Mouse (Mus musculus) limb, embryonic 14.5 days (tissue): ENCODE data around the gene Tmem30a. TPM values are rescaled to one million over a fixed set of nuclear protein-coding genes. Genes with fewer than 3 reads are reported as not detected.

Experiments used
- ATAC-seq: fragments of 200-750 bp; cut with Nextera tagmentation; 2 replicates; pipeline ENCODE4 v1.8.0; 2017; ENCODE audit warnings: low read depth, moderate number of reproducible peaks, moderate TSS enrichment; ENCODE audit not compliant: low FRiP score
- DNase-seq: peaks from one replicate; pipeline ENCODE4 v3.0.0-alpha.2; 2015; ENCODE audit warnings: low spot score
- H3K27ac ChIP-seq: fragments of 300-500 bp; sonication (generic); replicated peaks from 2 replicates; pipeline ENCODE4 v1.5.1; 2014; ENCODE audit warnings: low read depth, mild to moderate bottlenecking, low read length, moderate library complexity, mixed read lengths
- H3K27me3 ChIP-seq: fragments of 300-500 bp; sonication (generic); 2 replicates; pipeline ENCODE4 v1.6.1; 2014; ENCODE audit warnings: low read length, mixed read lengths; ENCODE audit not compliant: control insufficient read depth, insufficient read depth
- H3K36me3 ChIP-seq: fragments of 300-500 bp; sonication (generic); 2 replicates; pipeline ENCODE4 v1.6.1; 2014; ENCODE audit warnings: mild to moderate bottlenecking, low read length, moderate library complexity, mixed read lengths; ENCODE audit not compliant: control insufficient read depth, insufficient read depth
- H3K4me1 ChIP-seq: fragments of 300-500 bp; sonication (generic); 2 replicates; pipeline ENCODE4 v1.6.1; 2014; ENCODE audit warnings: antibody characterized with exemption, low read length, mixed read lengths; ENCODE audit not compliant: control insufficient read depth, insufficient read depth
- H3K4me2 ChIP-seq: fragments of 300-500 bp; sonication (generic); replicated peaks from 2 replicates; pipeline ENCODE4 v1.6.1; 2014; ENCODE audit warnings: low read depth, mild to moderate bottlenecking, low read length, moderate library complexity; ENCODE audit not compliant: severe bottlenecking
- H3K4me3 ChIP-seq: fragments of 300-500 bp; sonication (generic); replicated peaks from 2 replicates; pipeline ENCODE4 v1.5.1; 2014; ENCODE audit warnings: low read length
- H3K9ac ChIP-seq: fragments of 300-500 bp; sonication (generic); 2 replicates; pipeline ENCODE4 v1.6.1; 2014; ENCODE audit warnings: mild to moderate bottlenecking, low read depth, low read length, moderate library complexity; ENCODE audit not compliant: severe bottlenecking
- H3K9me3 ChIP-seq: fragments of 300-500 bp; sonication (generic); 2 replicates; pipeline ENCODE4 v1.6.1; 2016; ENCODE audit warnings: low read length; ENCODE audit not compliant: control insufficient read depth
- POLR2A ChIP-seq: fragments of 200-500 bp; IDR thresholded peaks from 2 replicates; pipeline ENCODE4 v1.8.0; 2012; ENCODE audit warnings: inconsistent platforms, mild to moderate bottlenecking, moderate library complexity, borderline replicate concordance; ENCODE audit not compliant: insufficient read depth, insufficient read length; ENCODE audit errors: extremely low read depth
- WGBS: fragments of 180-500 bp; shearing (Covaris S2); extraction: QIAGEN DNeasy Blood & Tissue Kit; methylation state at CpG from one replicate; pipeline ENCODE4 v1.1.7; 2014; 5-methylcytosine and 5-hydroxymethylcytosine counted together
- polyA plus RNA-seq, 2 experiments: library from polyadenylated mRNA; depleted of rRNA in 1 of 2; stranded (reverse) in 1 of 2; unstranded in 1 of 2; fragments of >200 nt; fragmentation: Nextera tagmentation in 1 of 2; extraction: Ambion mirVana in 1 of 2; gene quantifications; 2 replicates each; pipeline versions ENCODE4 v1.2.1 to v1.2.3; 2012 to 2014

The Tmem30a gene
- polyA plus RNA-seq, 2 experiments: 34.9 to 52.8 TPM

DNA sequence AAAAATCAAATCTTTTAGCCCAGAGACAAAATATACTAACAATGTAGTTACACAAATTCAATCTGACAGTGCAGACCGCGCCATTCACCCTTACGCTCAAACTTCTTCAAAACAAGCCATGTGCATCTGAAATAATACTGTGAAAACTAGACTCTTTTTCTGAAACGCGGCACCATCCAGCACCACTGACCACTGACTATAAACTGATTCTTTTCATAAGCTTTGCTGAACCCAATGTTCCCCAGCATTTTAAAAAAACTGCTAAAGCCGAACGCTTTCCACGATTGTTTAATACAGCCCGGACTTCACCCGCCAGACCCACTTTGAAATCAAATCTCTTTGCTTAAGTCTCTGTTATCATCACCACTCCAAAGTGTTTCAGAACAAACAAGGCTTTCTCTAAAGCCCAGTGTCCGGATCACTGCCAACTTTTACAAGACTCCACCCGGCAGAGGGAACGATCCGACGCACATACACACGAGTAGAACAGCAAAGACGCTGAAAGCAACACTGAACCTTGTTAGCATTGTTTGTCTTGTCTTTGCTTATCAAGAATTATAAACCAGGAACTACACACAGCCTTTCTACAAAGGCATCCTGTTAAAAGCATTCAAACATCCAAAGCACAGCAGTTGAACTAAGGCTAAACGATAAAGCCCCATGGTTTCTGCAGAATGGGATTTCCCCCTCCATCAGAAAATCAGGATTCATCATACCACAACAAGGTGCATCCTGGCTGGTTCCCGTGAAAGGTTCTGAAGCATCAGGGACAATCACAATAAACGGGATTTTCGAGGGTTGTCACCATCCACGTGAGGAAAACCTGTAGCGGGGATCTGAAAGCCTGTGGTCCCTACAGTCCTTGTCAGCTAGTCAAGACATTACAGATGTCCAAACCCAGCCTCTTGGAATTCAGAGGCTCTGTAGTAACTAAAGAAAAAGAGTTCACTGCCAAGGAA lies 36.8 kb upstream of the Tmem30a start:
- WGBS: 75% methylated on average over 23 of the region's 23 CpGs
- TF ChIP-seq POLR2A: no peak
- Histone ChIP-seq H3K9ac (no peak overlapping the region), H3K36me3 (no peaks in the 10 kb centered on the region), H3K27me3 (no peaks in the 10 kb centered on the region), H3K4me2 (no peak overlapping the region), H3K4me1 (no peaks in the 10 kb centered on the region), H3K9me3 (no peaks in the 10 kb centered on the region), H3K4me3 (no peak overlapping the region), H3K27ac (no peak overlapping the region)
- ATAC-seq (no peak), DNase-seq (no peak)

DNA sequence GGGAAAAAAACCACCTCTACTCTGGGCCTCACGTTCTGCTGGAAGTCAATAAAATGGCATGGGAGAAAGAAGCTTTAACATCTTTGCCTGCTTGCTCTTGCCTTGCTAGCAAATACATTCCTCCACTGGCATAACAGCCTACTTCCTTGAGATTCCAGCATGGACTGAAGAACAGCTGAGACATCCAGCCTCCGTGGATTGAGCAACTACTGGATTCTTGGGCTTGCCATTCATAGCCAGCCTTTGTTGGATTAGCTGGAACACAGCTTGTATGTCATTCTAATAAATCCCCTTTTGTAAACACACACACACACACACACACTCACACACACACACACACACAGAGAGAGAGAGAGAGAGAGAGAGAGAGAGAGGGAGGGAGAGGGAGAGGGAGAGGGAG lies 33.8 kb upstream of the Tmem30a start:
- no peaks in the 10 kb centered on the region for H3K36me3 ChIP-seq
- TF ChIP-seq POLR2A: no peak
- ATAC-seq (no peak), DNase-seq (no peak)
- H3K4me3 ChIP-seq: no peak overlapping the region
- 57% methylated on average over 2 of the region's 2 CpGs for WGBS
- H3K9me3 ChIP-seq: no peaks in the 10 kb centered on the region
- no peaks in the 10 kb centered on the region for H3K27me3 ChIP-seq
- H3K4me1 ChIP-seq: no peaks in the 10 kb centered on the region
- H3K4me2 ChIP-seq: no peak overlapping the region
- no peak overlapping the region for H3K27ac ChIP-seq
- H3K9ac ChIP-seq: no peak overlapping the region

DNA sequence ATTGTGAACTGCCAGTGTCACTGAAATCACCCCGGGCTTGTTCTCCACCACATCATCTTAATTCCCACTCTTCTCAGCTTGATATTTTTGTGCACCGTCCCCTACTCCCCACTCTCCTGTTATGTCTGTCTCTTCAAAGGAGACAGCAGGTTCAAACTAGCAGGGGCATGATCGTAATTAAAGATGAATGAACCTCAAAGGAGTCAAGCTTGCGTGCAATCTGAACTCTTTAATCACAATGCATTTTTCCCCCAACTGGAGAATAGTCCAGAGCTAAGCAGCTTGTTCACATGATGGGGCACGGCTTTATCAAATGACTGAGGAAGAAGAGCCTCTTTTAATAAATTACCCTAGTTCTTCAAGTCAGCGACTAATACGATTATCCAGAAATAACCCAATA lies 32.2 kb upstream of the Tmem30a start:
- 73% methylated on average over 7 of the region's 7 CpGs for WGBS
- no peak overlapping the region for H3K9ac ChIP-seq
- no peak for ATAC-seq

GRCm38 (mm10) chr9:79823856-79824255 lies 30.5 kb upstream of the Tmem30a start:
- Histone ChIP-seq H3K36me3 (no peaks in the 10 kb centered on the region), H3K27ac (no peak overlapping the region), H3K4me2 (no peak overlapping the region), H3K27me3 (no peaks in the 10 kb centered on the region), H3K9ac (no peak overlapping the region), H3K9me3 (no peaks in the 10 kb centered on the region), H3K4me1 (no peaks in the 10 kb centered on the region), H3K4me3 (no peak overlapping the region)
- no peak for ATAC-seq
- TF ChIP-seq POLR2A: no peak
- no peak for DNase-seq
- 85% methylated on average over 2 of the region's 2 CpGs for WGBS

More for the DNA sequence above, 32.2 kb upstream of the Tmem30a start:
- Histone ChIP-seq H3K36me3 (no peaks in the 10 kb centered on the region), H3K4me1 (no peaks in the 10 kb centered on the region), H3K27me3 (no peaks in the 10 kb centered on the region), H3K4me3 (no peak overlapping the region), H3K9me3 (no peaks in the 10 kb centered on the region), H3K4me2 (no peak overlapping the region), H3K27ac (no peak overlapping the region)
- no peak for TF ChIP-seq POLR2A
- DNase-seq: no peak

DNA sequence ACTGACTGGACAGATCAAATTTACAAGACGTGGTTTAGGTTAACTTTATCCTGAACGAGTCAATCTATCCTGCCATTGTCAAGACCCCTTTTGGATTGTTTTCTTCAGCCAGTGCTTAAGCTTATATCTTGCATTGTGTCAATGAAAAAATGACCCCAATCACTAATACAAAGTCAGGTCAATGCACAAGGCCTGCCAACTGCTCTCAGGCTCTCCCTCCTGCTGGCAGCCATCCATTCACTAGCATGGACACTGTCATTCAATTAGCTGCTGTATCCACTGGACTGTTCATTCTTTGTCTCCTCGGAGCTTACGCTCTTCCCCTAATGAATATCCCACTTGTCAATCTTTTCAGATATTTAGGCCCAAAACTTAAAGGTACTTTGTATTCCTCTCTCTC lies 30.1 kb upstream of the Tmem30a start:
- DNase-seq (no peak), ATAC-seq (no peak)
- Histone ChIP-seq H3K9ac (no peak overlapping the region), H3K27me3 (no peaks in the 10 kb centered on the region), H3K9me3 (no peaks in the 10 kb centered on the region), H3K4me1 (no peaks in the 10 kb centered on the region), H3K4me2 (no peak overlapping the region), H3K36me3 (no peaks in the 10 kb centered on the region), H3K27ac (no peak overlapping the region), H3K4me3 (no peak overlapping the region)
- WGBS: 86% methylated on average over 4 of the region's 4 CpGs
- TF ChIP-seq POLR2A: no peak

DNA sequence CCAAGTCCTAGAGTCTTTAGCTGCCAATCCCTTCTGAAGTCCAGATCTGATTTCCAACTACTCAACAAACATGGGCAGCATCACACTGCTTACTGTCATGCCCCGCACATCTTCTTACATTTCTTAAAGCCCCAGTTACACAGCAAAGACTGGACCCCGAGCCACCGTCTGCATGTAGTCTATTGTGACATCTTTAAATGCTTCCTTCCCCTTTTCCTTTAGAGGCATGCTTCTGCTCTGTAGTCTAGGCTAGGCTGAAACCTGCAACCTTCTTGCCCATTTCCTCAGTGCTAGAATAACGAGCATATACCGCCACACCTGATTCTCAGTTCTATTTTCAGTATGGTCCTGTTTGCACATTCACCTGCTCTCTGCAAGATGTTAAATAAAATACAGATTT lies 23.2 kb upstream of the Tmem30a start:
- Histone ChIP-seq H3K4me1 (peaks cover 17% of the 10 kb centered on the region; the same call in 1 of the 2 replicates), H3K9me3 (no peaks in the 10 kb centered on the region), H3K36me3 (no peaks in the 10 kb centered on the region), H3K4me3 (no peak overlapping the region), H3K27me3 (no peaks in the 10 kb centered on the region), H3K27ac (no peak overlapping the region), H3K9ac (no peak overlapping the region), H3K4me2 (no peak overlapping the region)
- no peak for ATAC-seq
- 91% methylated on average over 5 of the region's 5 CpGs for WGBS
- TF ChIP-seq POLR2A: no peak
- DNase-seq: no peak
